Mouse (Mus musculus) cerebellum, postnatal 25 days (tissue): ENCODE results near the gene H2-DMb1.
"Not testable (repeated sequence)": the region's sequence is repeated elsewhere in the genome, so short reads cannot be mapped to it uniquely, and the experiment has no call there.

Experiments
- DNase-seq, 2 experiments: peaks; one replicate each; pipeline ENCODE4 v3.0.0; 2021; ENCODE audit warnings: mixed read lengths in 2 of 2

Gene H2-DMb1

GRCm38 (mm10) chr17:34123111-34123510 lies 29.8 kb upstream of the H2-DMb1 start:
- DNase-seq: no peak

- DNase-seq: no peak
These were observed 29.4 kb upstream of the H2-DMb1 start for GRCm38 (mm10) chr17:34123518-34123917.

GRCm38 (mm10) chr17:34124649-34125048 lies 28.2 kb upstream of the H2-DMb1 start:
- DNase-seq: no peak

- no peak for DNase-seq
These were observed 25.9 kb upstream of the H2-DMb1 start for GRCm38 (mm10) chr17:34126826-34127420.

- DNase-seq: peak; percentile 79 to 83
These were observed 25.4 kb upstream of the H2-DMb1 start for GRCm38 (mm10) chr17:34127475-34127874.

- no peak for DNase-seq
These were observed 24.5 kb upstream of the H2-DMb1 start for GRCm38 (mm10) chr17:34128264-34128937.

- DNase-seq: no peak
These were observed 23.7 kb upstream of the H2-DMb1 start for GRCm38 (mm10) chr17:34128944-34129791.

- no peak for DNase-seq
These were observed 22.6 kb upstream of the H2-DMb1 start for GRCm38 (mm10) chr17:34130073-34130947.

GRCm38 (mm10) chr17:34131911-34132310 lies 21.0 kb upstream of the H2-DMb1 start:
- no peak for DNase-seq

GRCm38 (mm10) chr17:34133289-34133688 lies 19.6 kb upstream of the H2-DMb1 start:
- no peak for DNase-seq

GRCm38 (mm10) chr17:34134451-34134850 lies 18.4 kb upstream of the H2-DMb1 start:
- no peak for DNase-seq

- peak; percentile 99 for DNase-seq
These were observed 17.3 kb upstream of the H2-DMb1 start for GRCm38 (mm10) chr17:34135297-34136224.

GRCm38 (mm10) chr17:34137601-34138000 lies 15.3 kb upstream of the H2-DMb1 start:
- DNase-seq: no peak

GRCm38 (mm10) chr17:34138655-34139054 lies 14.2 kb upstream of the H2-DMb1 start:
- no peak for DNase-seq

GRCm38 (mm10) chr17:34139416-34139815 lies 13.5 kb upstream of the H2-DMb1 start:
- no peak for DNase-seq

- no peak for DNase-seq
These were observed 12.6 kb upstream of the H2-DMb1 start for GRCm38 (mm10) chr17:34140240-34140639.

- no peak for DNase-seq
These were observed 11.4 kb upstream of the H2-DMb1 start for GRCm38 (mm10) chr17:34141448-34141847.

- DNase-seq: no peak
These were observed 10.3 kb upstream of the H2-DMb1 start for GRCm38 (mm10) chr17:34142456-34143010.

- DNase-seq: no peak
These were observed 9.8 kb upstream of the H2-DMb1 start, which contains the start of gene H2-DMb2 for GRCm38 (mm10) chr17:34143033-34143432. H2-DMb2 (plus strand) TSS chr17:34143307.

GRCm38 (mm10) chr17:34143461-34143860 lies 9.4 kb upstream of the H2-DMb1 start:
- no peak for DNase-seq

- not testable (repeated sequence) for DNase-seq
These were observed 8.7 kb upstream of the H2-DMb1 start for GRCm38 (mm10) chr17:34144221-34144620.
